Mouse (Mus musculus): ENCODE data around the gene Tmed9. TPM values are rescaled to one million over a fixed set of nuclear protein-coding genes. Genes with fewer than 3 reads are reported as not detected.
"Not testable (repeated sequence)": the region's sequence is repeated elsewhere in the genome, so short reads cannot be mapped to it uniquely, and the experiment has no call there.

Tmed9 gene
- total and polyA plus RNA-seq, 3 experiments: 56.7 to 172 (median 102) TPM

DNA sequence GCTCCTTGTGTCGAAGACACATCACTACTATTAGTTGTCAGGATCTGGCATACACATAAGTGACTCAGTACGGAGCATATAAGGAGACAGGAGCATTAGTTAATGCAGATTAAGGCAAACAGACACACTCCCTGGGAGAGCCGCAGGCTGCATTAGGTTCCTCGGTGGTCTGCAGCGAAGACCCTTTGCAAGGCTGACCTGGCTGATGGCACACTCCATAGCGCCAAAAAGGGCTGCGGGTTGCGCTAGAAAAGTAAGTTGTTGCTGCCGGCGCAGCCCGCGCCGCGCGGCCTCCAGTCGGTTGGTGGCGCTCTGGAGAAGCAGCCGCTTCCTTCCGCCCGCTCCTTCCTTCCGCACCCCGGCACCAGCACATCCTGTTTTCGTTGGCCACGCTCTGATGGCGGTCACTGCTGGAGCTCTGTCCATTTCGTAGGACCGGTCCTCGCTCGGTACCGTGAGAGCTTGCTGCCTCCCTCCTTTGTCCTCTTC is 61.2 kb downstream of the Tmed9 start, which contains the start of gene Ddx46:
Gene Ddx46, plus strand, starts transcription at position 389 of the 489 bp plus-strand sequence.
- peak within 1 kb of the TSS; percentile 100 for H3K4me3 ChIP-seq (ENCODE audit: low read depth, low read length)
- TF ChIP-seq GATA2 (IDR thresholded peaks at IDR 0.05; ENCODE audit: borderline replicate concordance, low read depth, low read length): no peak
- peak; percentile 60; the same call in 1 of the 2 replicates for TF ChIP-seq CTCF (IDR thresholded peaks at IDR 0.05; ENCODE audit: low read depth, low read length)
- peaks cover 34% of the 10 kb centered on the region for H3K4me1 ChIP-seq (ENCODE audit: insufficient read depth, low read depth, low read length)
- no peaks in the 10 kb centered on the region for H3K27me3 ChIP-seq (ENCODE audit: insufficient read depth, low read length)
- DNase-seq (ENCODE audit: low spot score): peak; percentile 73
- peaks cover 66% of the 10 kb centered on the region for H3K36me3 ChIP-seq (replicated peaks)
- ATAC-seq (ENCODE audit: extremely low read depth, insufficient number of reproducible peaks, low FRiP score, poor library complexity, severe bottlenecking): peak; percentile 81
- H3K9me3 ChIP-seq (replicated peaks): no peaks in the 10 kb centered on the region

DNA sequence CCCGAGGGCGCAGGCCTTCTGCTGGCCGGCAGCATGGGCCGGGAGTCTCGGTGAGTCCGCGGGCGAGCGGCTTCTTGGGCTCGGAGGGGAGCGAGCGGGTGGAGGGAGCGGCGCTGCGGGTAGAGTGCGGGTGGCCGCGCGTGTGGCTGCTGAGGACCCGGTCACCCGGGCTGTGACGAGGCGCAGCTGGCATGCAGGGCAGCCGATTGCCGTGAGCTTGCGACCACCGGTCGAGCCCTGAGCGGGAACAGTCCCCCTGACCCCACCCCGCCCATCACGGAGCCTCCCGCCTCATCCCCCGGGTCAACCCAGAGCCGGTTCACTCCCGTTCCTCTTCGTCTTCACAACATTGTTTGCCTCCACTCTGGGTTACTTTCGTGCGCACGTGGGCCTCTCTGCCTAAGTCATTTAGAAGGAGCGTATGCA is 61.6 kb downstream of the Tmed9 start:
- Histone ChIP-seq H3K36me3 (replicated peaks) (peaks cover 67% of the 10 kb centered on the region), H3K9me3 (replicated peaks) (no peaks in the 10 kb centered on the region), H3K27me3 (ENCODE audit: insufficient read depth, low read length) (no peaks in the 10 kb centered on the region), H3K4me1 (ENCODE audit: insufficient read depth, low read depth, low read length) (peaks cover 34% of the 10 kb centered on the region), H3K4me3 (ENCODE audit: low read depth, low read length) (peak overlapping the region; percentile 100)
- TF ChIP-seq CTCF (IDR thresholded peaks at IDR 0.05; ENCODE audit: low read depth, low read length): no peak
- TF ChIP-seq GATA1 (IDR thresholded peaks at IDR 0.05; ENCODE audit: borderline replicate concordance, low read length): no peak
- TF ChIP-seq POLR2AphosphoS5 (IDR thresholded peaks at IDR 0.05; ENCODE audit: insufficient replicate concordance, low read depth, low read length): no peak
- ATAC-seq (ENCODE audit: extremely low read depth, insufficient number of reproducible peaks, low FRiP score, poor library complexity, severe bottlenecking) (no peak), DNase-seq (ENCODE audit: low spot score) (peak; percentile 26)

DNA sequence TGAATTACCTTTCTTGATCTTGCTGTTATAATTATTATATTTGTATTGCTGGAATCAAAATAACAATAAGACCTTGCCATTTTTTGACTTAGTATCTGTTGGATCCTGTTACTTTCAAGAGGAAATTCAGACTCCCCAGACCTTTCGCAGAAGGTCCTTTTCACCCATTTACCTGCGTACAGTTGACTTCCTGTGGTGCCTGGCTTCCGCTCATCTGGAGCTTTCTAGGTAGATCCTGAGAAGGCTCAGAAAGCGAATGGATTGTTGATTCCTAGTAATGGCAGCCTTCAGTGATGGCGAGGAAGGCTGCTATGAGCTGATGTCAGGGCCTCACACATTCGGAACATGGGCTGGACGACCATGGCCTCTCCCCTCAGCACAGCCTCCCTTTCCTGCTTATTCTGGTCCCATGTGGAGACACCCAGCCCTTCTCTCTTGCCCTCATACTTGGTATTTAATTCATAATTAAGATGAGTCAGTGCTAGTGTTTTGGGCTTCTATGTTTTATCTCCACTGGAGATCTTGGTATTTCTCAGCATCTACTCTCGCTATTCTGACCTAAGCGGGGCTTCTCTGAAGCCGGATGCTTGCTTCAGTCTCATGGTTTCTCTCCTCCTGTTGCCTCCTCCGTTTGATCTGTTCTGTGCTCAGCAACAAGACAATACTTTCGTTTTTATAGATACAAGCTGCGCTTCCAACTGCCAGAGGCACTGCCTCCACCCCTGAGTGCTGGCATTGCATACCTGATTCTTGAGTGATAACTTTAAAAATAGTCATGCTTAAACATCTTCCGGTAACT is 62.9 kb downstream of the Tmed9 start:
- Histone ChIP-seq H3K4me1 (ENCODE audit: insufficient read depth, low read depth, low read length) (peaks cover 38% of the 10 kb centered on the region), H3K36me3 (replicated peaks) (peaks cover 70% of the 10 kb centered on the region), H3K9me3 (replicated peaks) (no peaks in the 10 kb centered on the region), H3K27me3 (ENCODE audit: insufficient read depth, low read length) (no peaks in the 10 kb centered on the region), H3K4me3 (ENCODE audit: low read depth, low read length) (peak overlapping the region; percentile 100; the same call in 1 of the 2 replicates)
- DNase-seq (ENCODE audit: low spot score) (no peak), ATAC-seq (ENCODE audit: extremely low read depth, insufficient number of reproducible peaks, low FRiP score, poor library complexity, severe bottlenecking) (no peak)
- TF ChIP-seq POLR2AphosphoS5 (IDR thresholded peaks at IDR 0.05; ENCODE audit: insufficient replicate concordance, low read depth, low read length): no peak
- no peak for TF ChIP-seq GATA2 (IDR thresholded peaks at IDR 0.05; ENCODE audit: borderline replicate concordance, low read depth, low read length)
- TF ChIP-seq CTCF (IDR thresholded peaks at IDR 0.05; ENCODE audit: low read depth, low read length): no peak
- no peak for TF ChIP-seq TAL1 (conservative IDR thresholded peaks at IDR 0.05; ENCODE audit: low read depth, low read length)
- no peak for TF ChIP-seq GATA1 (IDR thresholded peaks at IDR 0.05; ENCODE audit: borderline replicate concordance, low read length)

DNA sequence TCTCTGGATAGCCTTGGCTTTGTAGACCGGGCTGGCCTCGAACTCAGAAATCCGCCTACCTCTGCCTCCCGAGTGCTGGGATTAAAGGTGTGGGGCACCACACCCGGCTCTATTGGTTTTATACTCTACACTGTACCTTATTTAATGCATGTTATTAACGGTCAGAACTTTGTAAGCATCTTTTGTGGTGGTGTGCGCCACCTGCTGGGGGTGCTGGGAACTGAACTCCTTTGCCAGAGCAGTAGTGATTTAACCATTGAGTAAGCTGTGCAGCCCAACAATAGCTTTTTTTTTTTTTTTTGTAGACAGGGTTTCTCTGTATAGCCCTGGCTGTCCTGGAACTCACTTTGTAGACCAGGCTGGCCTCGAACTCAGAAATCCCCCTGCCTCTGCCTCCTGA is 66.9 kb downstream of the Tmed9 start:
- ATAC-seq (ENCODE audit: extremely low read depth, insufficient number of reproducible peaks, low FRiP score, poor library complexity, severe bottlenecking); H3K27me3 ChIP-seq (ENCODE audit: insufficient read depth, low read length); H3K4me3 ChIP-seq (ENCODE audit: low read depth, low read length); H3K9me3 ChIP-seq (replicated peaks): not testable (repeated sequence)
- peak; percentile 75 for TF ChIP-seq CTCF (IDR thresholded peaks at IDR 0.05; ENCODE audit: low read depth, low read length)
- DNase-seq (ENCODE audit: low spot score): peak; percentile 25
- Histone ChIP-seq H3K36me3 (replicated peaks) (peaks cover 86% of the 10 kb centered on the region), H3K4me1 (ENCODE audit: insufficient read depth, low read depth, low read length) (peaks cover 41% of the 10 kb centered on the region)

DNA sequence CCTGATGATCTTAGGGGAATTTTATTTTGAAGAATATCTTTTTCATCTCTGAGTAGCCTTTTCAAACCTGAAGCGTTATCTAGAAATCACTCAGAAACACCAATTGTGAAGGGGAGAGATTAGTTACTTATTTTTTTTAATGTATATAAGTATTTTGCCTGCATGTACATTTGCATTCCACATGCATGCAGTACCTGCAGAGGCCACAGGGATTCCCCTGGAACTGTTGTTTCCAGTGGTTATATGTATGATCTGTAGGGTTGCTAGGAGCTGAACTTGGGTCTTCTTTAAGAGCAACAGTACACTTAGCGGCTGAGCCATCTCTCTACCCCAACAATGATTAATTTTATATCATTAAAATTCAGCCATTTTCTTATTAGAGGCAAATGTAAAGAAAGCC is 71.0 kb downstream of the Tmed9 start:
- DNase-seq (ENCODE audit: low spot score): no peak
- ATAC-seq (ENCODE audit: extremely low read depth, insufficient number of reproducible peaks, low FRiP score, poor library complexity, severe bottlenecking): no peak
- Histone ChIP-seq H3K4me1 (ENCODE audit: insufficient read depth, low read depth, low read length) (peaks cover 13% of the 10 kb centered on the region), H3K9me3 (replicated peaks) (no peaks in the 10 kb centered on the region), H3K36me3 (replicated peaks) (peaks cover 93% of the 10 kb centered on the region), H3K27me3 (ENCODE audit: insufficient read depth, low read length) (no peaks in the 10 kb centered on the region), H3K4me3 (ENCODE audit: low read depth, low read length) (no peak overlapping the region)
- TF ChIP-seq CTCF (IDR thresholded peaks at IDR 0.05; ENCODE audit: low read depth, low read length) (0 out of 2 replicates have a peak, but pooled peaks have one; percentile 11), GATA1 (IDR thresholded peaks at IDR 0.05; ENCODE audit: borderline replicate concordance, low read length) (no peak)

Other genes starting within 250 kb of the Tmed9 start
- 0.87 and 33.8 TPM in 2 replicates for gene Mxd3, start 243.9 kb upstream of the Tmed9 start, total RNA-seq (2014; fragmentation: Nextera tagmentation)
- 8.3 and 10.8 TPM in 2 replicates for gene Mxd3, start 243.9 kb upstream of the Tmed9 start, total RNA-seq (2017)
- gene Mxd3, start 243.9 kb upstream of the Tmed9 start, polyA plus RNA-seq (2012): 3.8 and 4.7 TPM in 2 replicates
- gene Lman2, start 210.9 kb upstream of the Tmed9 start, total RNA-seq (2014; fragmentation: Nextera tagmentation): 68.4 and 77.7 TPM in 2 replicates
- gene Lman2, start 210.9 kb upstream of the Tmed9 start, total RNA-seq (2017): 76.9 and 91.1 TPM in 2 replicates
- 41.1 and 124 TPM in 2 replicates for gene Lman2, start 210.9 kb upstream of the Tmed9 start, polyA plus RNA-seq (2012)
- gene Rgs14, start 204.0 kb upstream of the Tmed9 start, total RNA-seq (2014; fragmentation: Nextera tagmentation): 2.2 and 6.4 TPM in 2 replicates
- gene Rgs14, start 204.0 kb upstream of the Tmed9 start, total RNA-seq (2017): 10.0 and 10.1 TPM in 2 replicates
- gene Rgs14, start 204.0 kb upstream of the Tmed9 start, polyA plus RNA-seq (2012): 6.0 and 6.6 TPM in 2 replicates
- not detected in 2 replicates for gene Slc34a1, start 175.5 kb upstream of the Tmed9 start, total RNA-seq (2014; fragmentation: Nextera tagmentation)
- 0.06 and 0.93 TPM in 2 replicates for gene Slc34a1, start 175.5 kb upstream of the Tmed9 start, total RNA-seq (2017)
- gene Slc34a1, start 175.5 kb upstream of the Tmed9 start, polyA plus RNA-seq (2012): not detected in 2 replicates
- not detected in 2 replicates for gene Pfn3, start 158.5 kb upstream of the Tmed9 start, total RNA-seq (2014; fragmentation: Nextera tagmentation)
- gene Pfn3, start 158.5 kb upstream of the Tmed9 start, total RNA-seq (2017): not detected in 2 replicates
- not detected in 2 replicates for gene Pfn3, start 158.5 kb upstream of the Tmed9 start, polyA plus RNA-seq (2012)
- gene F12, start 146.9 kb upstream of the Tmed9 start, total RNA-seq (2014; fragmentation: Nextera tagmentation): not detected in 2 replicates
- gene F12, start 146.9 kb upstream of the Tmed9 start, total RNA-seq (2017): 0.05 TPM in 1 of 2 replicates, not detected in the other
- not detected in 2 replicates for gene F12, start 146.9 kb upstream of the Tmed9 start, polyA plus RNA-seq (2012)
- gene Grk6, start 128.7 kb upstream of the Tmed9 start, total RNA-seq (2014; fragmentation: Nextera tagmentation): 23.0 and 27.5 TPM in 2 replicates
- 48.9 and 53.9 TPM in 2 replicates for gene Grk6, start 128.7 kb upstream of the Tmed9 start, total RNA-seq (2017)
- 42.6 and 46.0 TPM in 2 replicates for gene Grk6, start 128.7 kb upstream of the Tmed9 start, polyA plus RNA-seq (2012)
- gene Prr7, start 109.5 kb upstream of the Tmed9 start, total RNA-seq (2014; fragmentation: Nextera tagmentation): 0.53 TPM in 1 of 2 replicates, not detected in the other
- 0.44 and 1.6 TPM in 2 replicates for gene Prr7, start 109.5 kb upstream of the Tmed9 start, total RNA-seq (2017)
- 1.6 and 2.7 TPM in 2 replicates for gene Prr7, start 109.5 kb upstream of the Tmed9 start, polyA plus RNA-seq (2012)
- gene Dbn1, start 85.6 kb upstream of the Tmed9 start, total RNA-seq (2014; fragmentation: Nextera tagmentation): not detected in 2 replicates
- gene Dbn1, start 85.6 kb upstream of the Tmed9 start, total RNA-seq (2017): 0.23 and 0.33 TPM in 2 replicates
- gene Dbn1, start 85.6 kb upstream of the Tmed9 start, polyA plus RNA-seq (2012): 0.25 and 0.30 TPM in 2 replicates
- gene Pdlim7, start 60.1 kb upstream of the Tmed9 start, total RNA-seq (2014; fragmentation: Nextera tagmentation): 19.9 and 20.0 TPM in 2 replicates
- gene Pdlim7, start 60.1 kb upstream of the Tmed9 start, total RNA-seq (2017): 8.5 and 13.5 TPM in 2 replicates
- 52.5 and 61.7 TPM in 2 replicates for gene Pdlim7, start 60.1 kb upstream of the Tmed9 start, polyA plus RNA-seq (2012)
- gene Dok3, start 44.4 kb upstream of the Tmed9 start, total RNA-seq (2014; fragmentation: Nextera tagmentation): 1.6 and 1.7 TPM in 2 replicates
- 8.4 and 8.8 TPM in 2 replicates for gene Dok3, start 44.4 kb upstream of the Tmed9 start, total RNA-seq (2017)
- gene Dok3, start 44.4 kb upstream of the Tmed9 start, polyA plus RNA-seq (2012): 11.6 and 14.4 TPM in 2 replicates
- gene Ddx41, start 37.1 kb upstream of the Tmed9 start, total RNA-seq (2014; fragmentation: Nextera tagmentation): 51.5 and 60.8 TPM in 2 replicates
- 59.1 and 67.7 TPM in 2 replicates for gene Ddx41, start 37.1 kb upstream of the Tmed9 start, total RNA-seq (2017)
- 101 and 104 TPM in 2 replicates for gene Ddx41, start 37.1 kb upstream of the Tmed9 start, polyA plus RNA-seq (2012)
- 54.4 and 65.4 TPM in 2 replicates for gene Fam193b, start 2.6 kb upstream of the Tmed9 start, total RNA-seq (2014; fragmentation: Nextera tagmentation)
- gene Fam193b, start 2.6 kb upstream of the Tmed9 start, total RNA-seq (2017): 23.3 and 25.8 TPM in 2 replicates
- 57.3 and 68.0 TPM in 2 replicates for gene Fam193b, start 2.6 kb upstream of the Tmed9 start, polyA plus RNA-seq (2012)
- 7.4 and 10.6 TPM in 2 replicates for gene B4galt7, start 26.2 kb downstream of the Tmed9 start, total RNA-seq (2014; fragmentation: Nextera tagmentation)
- gene B4galt7, start 26.2 kb downstream of the Tmed9 start, total RNA-seq (2017): 16.7 and 17.6 TPM in 2 replicates
- 15.2 and 15.4 TPM in 2 replicates for gene B4galt7, start 26.2 kb downstream of the Tmed9 start, polyA plus RNA-seq (2012)
- gene Caml, start 49.3 kb downstream of the Tmed9 start, total RNA-seq (2014; fragmentation: Nextera tagmentation): 27.2 and 27.4 TPM in 2 replicates
- gene Caml, start 49.3 kb downstream of the Tmed9 start, total RNA-seq (2017): 33.8 and 37.2 TPM in 2 replicates
- 24.5 and 25.2 TPM in 2 replicates for gene Caml, start 49.3 kb downstream of the Tmed9 start, polyA plus RNA-seq (2012)
- gene Ddx46, start 61.3 kb downstream of the Tmed9 start, total RNA-seq (2014; fragmentation: Nextera tagmentation): 86.6 and 93.9 TPM in 2 replicates
- 92.4 and 129 TPM in 2 replicates for gene Ddx46, start 61.3 kb downstream of the Tmed9 start, total RNA-seq (2017)
- gene Ddx46, start 61.3 kb downstream of the Tmed9 start, polyA plus RNA-seq (2012): 29.9 and 38.6 TPM in 2 replicates
- 84.0 and 88.9 TPM in 2 replicates for gene B230219D22Rik, start 119.4 kb downstream of the Tmed9 start, total RNA-seq (2014; fragmentation: Nextera tagmentation)
- 58.4 and 64.2 TPM in 2 replicates for gene B230219D22Rik, start 119.4 kb downstream of the Tmed9 start, total RNA-seq (2017)
- 20.3 and 28.2 TPM in 2 replicates for gene B230219D22Rik, start 119.4 kb downstream of the Tmed9 start, polyA plus RNA-seq (2012)
- gene Txndc15, start 140.9 kb downstream of the Tmed9 start, total RNA-seq (2014; fragmentation: Nextera tagmentation): 14.0 and 15.0 TPM in 2 replicates
- 36.8 and 43.6 TPM in 2 replicates for gene Txndc15, start 140.9 kb downstream of the Tmed9 start, total RNA-seq (2017)
- gene Txndc15, start 140.9 kb downstream of the Tmed9 start, polyA plus RNA-seq (2012): 11.6 and 14.0 TPM in 2 replicates
- 13.1 and 19.2 TPM in 2 replicates for gene Pcbd2, start 153.6 kb downstream of the Tmed9 start, total RNA-seq (2014; fragmentation: Nextera tagmentation)
- 30.3 and 30.9 TPM in 2 replicates for gene Pcbd2, start 153.6 kb downstream of the Tmed9 start, total RNA-seq (2017)
- gene Pcbd2, start 153.6 kb downstream of the Tmed9 start, polyA plus RNA-seq (2012): 43.4 and 59.1 TPM in 2 replicates
- not detected in 2 replicates for gene Catsper3, start 210.8 kb downstream of the Tmed9 start, total RNA-seq (2014; fragmentation: Nextera tagmentation)
- not detected in 2 replicates for gene Catsper3, start 210.8 kb downstream of the Tmed9 start, total RNA-seq (2017)
- gene Catsper3, start 210.8 kb downstream of the Tmed9 start, polyA plus RNA-seq (2012): not detected in 2 replicates

All from G1E (cell line).